Mouse (Mus musculus): ENCODE measurements around the gene Gm13088.
"Not testable (repeated sequence)": the region's sequence is repeated elsewhere in the genome, so short reads cannot be mapped to it uniquely, and the experiment has no call there.

Gene Gm13088

GRCm38 (mm10) chr4:143657146-143657545 is at the start of gene Gm13088:
Gm13088 (minus strand) TSS chr4:143657246.
- CTCF ChIA-PET, result not testable (repeated sequence)

GRCm38 (mm10) chr4:143702611-143703010 is 45.6 kb upstream of the Gm13088 start, which contains the start of gene Gm13089:
Gm13089 (minus strand) TSS chr4:143702711.
- CTCF ChIA-PET, result no interaction called here

- CTCF ChIA-PET, result not testable (repeated sequence)
Observed at GRCm38 (mm10) chr4:143618101-143618500, 38.9 kb downstream of the Gm13088 start.

DNA sequence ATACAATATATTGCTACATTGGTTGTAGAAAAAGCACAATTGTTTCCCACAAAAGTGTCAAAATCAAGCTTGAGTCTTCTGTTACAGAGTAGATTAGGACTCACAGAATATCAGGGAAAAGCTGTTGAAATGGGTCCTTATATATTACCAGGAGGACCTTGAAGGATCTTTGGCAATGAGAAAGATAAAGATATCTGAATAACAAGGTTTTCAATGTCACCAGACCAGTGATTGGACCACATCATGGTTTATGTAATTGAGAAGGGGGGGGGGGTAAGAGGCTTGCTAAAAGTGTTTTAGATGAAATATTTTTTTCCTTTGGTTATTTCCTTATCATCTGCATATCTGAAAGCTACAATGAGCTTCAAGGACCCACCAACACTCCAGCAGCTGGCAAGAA is 42.3 kb downstream of the Gm13088 start, which contains the start of gene Gm13083:
Gm13083 (plus strand) TSS at position 301 of the 400 bp plus-strand sequence.
- CTCF ChIA-PET, result not testable (repeated sequence)

- CTCF ChIA-PET, result not testable (repeated sequence)
Observed at GRCm38 (mm10) chr4:143611927-143612326, 45.1 kb downstream of the Gm13088 start.

All from spleen, embryonic (tissue).